Mouse (Mus musculus): ENCODE measurements around the gene Rgs2. TPM values are rescaled to one million over a fixed set of nuclear protein-coding genes. Genes with fewer than 3 reads are reported as not detected.

Rgs2 gene
- polyA plus RNA-seq, 1 experiment: 2.8 TPM

- Histone ChIP-seq H3K27ac (ENCODE audit: control insufficient read depth, insufficient read depth, low read depth, low read length) (no peak overlapping the region), H3K4me3 (ENCODE audit: control insufficient read depth, low read depth, low read length) (no peak overlapping the region), H3K27me3 (ENCODE audit: control insufficient read depth, insufficient read depth, low read length) (no peaks in the 10 kb centered on the region), H3K36me3 (ENCODE audit: control insufficient read depth, insufficient read depth, low read length) (no peaks in the 10 kb centered on the region), H3K4me1 (ENCODE audit: control insufficient read depth, insufficient read depth, low read length) (no peaks in the 10 kb centered on the region)
- no peak for TF ChIP-seq POLR2A (IDR thresholded peaks at IDR 0.05; ENCODE audit: control insufficient read depth, low read depth, low read length)
- no peak for TF ChIP-seq CTCF (IDR thresholded peaks at IDR 0.05; ENCODE audit: control insufficient read depth, insufficient read depth, insufficient replicate concordance, low read depth, low read length)
These were observed 10.0 kb upstream of the Rgs2 start for GRCm38 (mm10) chr1:144013913-144014312.

- no peak for TF ChIP-seq POLR2A (IDR thresholded peaks at IDR 0.05; ENCODE audit: control insufficient read depth, low read depth, low read length)
- no peak for TF ChIP-seq CTCF (IDR thresholded peaks at IDR 0.05; ENCODE audit: control insufficient read depth, insufficient read depth, insufficient replicate concordance, low read depth, low read length)
- Histone ChIP-seq H3K27me3 (ENCODE audit: control insufficient read depth, insufficient read depth, low read length) (no peaks in the 10 kb centered on the region), H3K36me3 (ENCODE audit: control insufficient read depth, insufficient read depth, low read length) (no peaks in the 10 kb centered on the region), H3K27ac (ENCODE audit: control insufficient read depth, insufficient read depth, low read depth, low read length) (no peak overlapping the region), H3K4me1 (ENCODE audit: control insufficient read depth, insufficient read depth, low read length) (peaks cover 7% of the 10 kb centered on the region), H3K4me3 (ENCODE audit: control insufficient read depth, low read depth, low read length) (no peak overlapping the region)
These were observed 3.4 kb upstream of the Rgs2 start for GRCm38 (mm10) chr1:144007341-144007740.

GRCm38 (mm10) chr1:144006542-144006941, 2.6 kb upstream of the Rgs2 start:
- peaks cover 7% of the 10 kb centered on the region for H3K4me1 ChIP-seq (ENCODE audit: control insufficient read depth, insufficient read depth, low read length)
- no peaks in the 10 kb centered on the region for H3K27me3 ChIP-seq (ENCODE audit: control insufficient read depth, insufficient read depth, low read length)
- no peak overlapping the region for H3K27ac ChIP-seq (ENCODE audit: control insufficient read depth, insufficient read depth, low read depth, low read length)
- no peak overlapping the region; the same call in 1 of the 2 replicates for H3K4me3 ChIP-seq (ENCODE audit: control insufficient read depth, low read depth, low read length)
- no peaks in the 10 kb centered on the region for H3K36me3 ChIP-seq (ENCODE audit: control insufficient read depth, insufficient read depth, low read length)
- TF ChIP-seq POLR2A (IDR thresholded peaks at IDR 0.05; ENCODE audit: control insufficient read depth, low read depth, low read length) (no peak), CTCF (IDR thresholded peaks at IDR 0.05; ENCODE audit: control insufficient read depth, insufficient read depth, insufficient replicate concordance, low read depth, low read length) (peak; percentile 55; the same call in 1 of the 2 replicates)

GRCm38 (mm10) chr1:144005648-144006047, 1.7 kb upstream of the Rgs2 start:
- Histone ChIP-seq H3K4me1 (ENCODE audit: control insufficient read depth, insufficient read depth, low read length) (peaks cover 7% of the 10 kb centered on the region), H3K4me3 (ENCODE audit: control insufficient read depth, low read depth, low read length) (no peak overlapping the region), H3K36me3 (ENCODE audit: control insufficient read depth, insufficient read depth, low read length) (no peaks in the 10 kb centered on the region), H3K27ac (ENCODE audit: control insufficient read depth, insufficient read depth, low read depth, low read length) (no peak overlapping the region), H3K27me3 (ENCODE audit: control insufficient read depth, insufficient read depth, low read length) (no peaks in the 10 kb centered on the region)
- no peak for TF ChIP-seq POLR2A (IDR thresholded peaks at IDR 0.05; ENCODE audit: control insufficient read depth, low read depth, low read length)

GRCm38 (mm10) chr1:144004741-144005140, 780 bp upstream of the Rgs2 start:
- Histone ChIP-seq H3K4me1 (ENCODE audit: control insufficient read depth, insufficient read depth, low read length) (peaks cover 7% of the 10 kb centered on the region), H3K27ac (ENCODE audit: control insufficient read depth, insufficient read depth, low read depth, low read length) (peak overlapping the region; percentile 70), H3K27me3 (ENCODE audit: control insufficient read depth, insufficient read depth, low read length) (no peaks in the 10 kb centered on the region), H3K36me3 (ENCODE audit: control insufficient read depth, insufficient read depth, low read length) (no peaks in the 10 kb centered on the region), H3K4me3 (ENCODE audit: control insufficient read depth, low read depth, low read length) (peak overlapping the region; percentile 83)
- TF ChIP-seq POLR2A (IDR thresholded peaks at IDR 0.05; ENCODE audit: control insufficient read depth, low read depth, low read length) (no peak), CTCF (IDR thresholded peaks at IDR 0.05; ENCODE audit: control insufficient read depth, insufficient read depth, insufficient replicate concordance, low read depth, low read length) (no peak)

- Histone ChIP-seq H3K27ac (ENCODE audit: control insufficient read depth, insufficient read depth, low read depth, low read length) (peak overlapping the region; percentile 33), H3K4me3 (ENCODE audit: control insufficient read depth, low read depth, low read length) (peak overlapping the region; percentile 81), H3K4me1 (ENCODE audit: control insufficient read depth, insufficient read depth, low read length) (peaks cover 7% of the 10 kb centered on the region), H3K36me3 (ENCODE audit: control insufficient read depth, insufficient read depth, low read length) (no peaks in the 10 kb centered on the region), H3K27me3 (ENCODE audit: control insufficient read depth, insufficient read depth, low read length) (no peaks in the 10 kb centered on the region)
- no peak for TF ChIP-seq CTCF (IDR thresholded peaks at IDR 0.05; ENCODE audit: control insufficient read depth, insufficient read depth, insufficient replicate concordance, low read depth, low read length)
- TF ChIP-seq POLR2A (IDR thresholded peaks at IDR 0.05; ENCODE audit: control insufficient read depth, low read depth, low read length): no peak
These were observed 545 bp downstream of the Rgs2 start for GRCm38 (mm10) chr1:144003416-144003815.

GRCm38 (mm10) chr1:144002715-144003066, 1.3 kb downstream of the Rgs2 start:
- no peaks in the 10 kb centered on the region for H3K27me3 ChIP-seq (ENCODE audit: control insufficient read depth, insufficient read depth, low read length)
- TF ChIP-seq CTCF (IDR thresholded peaks at IDR 0.05; ENCODE audit: control insufficient read depth, insufficient read depth, insufficient replicate concordance, low read depth, low read length) (no peak), POLR2A (IDR thresholded peaks at IDR 0.05; ENCODE audit: control insufficient read depth, low read depth, low read length) (no peak)
- no peaks in the 10 kb centered on the region for H3K36me3 ChIP-seq (ENCODE audit: control insufficient read depth, insufficient read depth, low read length)
- H3K4me3 ChIP-seq (ENCODE audit: control insufficient read depth, low read depth, low read length): no peak overlapping the region
- H3K4me1 ChIP-seq (ENCODE audit: control insufficient read depth, insufficient read depth, low read length): peaks cover 7% of the 10 kb centered on the region
- H3K27ac ChIP-seq (ENCODE audit: control insufficient read depth, insufficient read depth, low read depth, low read length): no peak overlapping the region

Measured in testis, adult 2 months (tissue).